Mouse (Mus musculus) telencephalon, adult 2 months (tissue): Measurements from ENCODE around the gene Klhl25.
"Not testable (repeated sequence)": the region's sequence is repeated elsewhere in the genome, so short reads cannot be mapped to it uniquely, and the experiment has no call there.

Source experiments
- DNase-seq: peaks from one replicate; pipeline ENCODE4 v3.0.0-alpha.2; 2011; ENCODE audit warnings: low read depth, low spot score

Klhl25 gene

GRCm38 (mm10) chr7:75848115-75848775 lies at the start of gene Klhl25:
TSS of gene Klhl25 (plus strand) at chr7:75848310.
- DNase-seq = peak; percentile 94

GRCm38 (mm10) chr7:75800530-75800929 lies 47.6 kb upstream of the Klhl25 start:
- DNase-seq = no peak

DNA sequence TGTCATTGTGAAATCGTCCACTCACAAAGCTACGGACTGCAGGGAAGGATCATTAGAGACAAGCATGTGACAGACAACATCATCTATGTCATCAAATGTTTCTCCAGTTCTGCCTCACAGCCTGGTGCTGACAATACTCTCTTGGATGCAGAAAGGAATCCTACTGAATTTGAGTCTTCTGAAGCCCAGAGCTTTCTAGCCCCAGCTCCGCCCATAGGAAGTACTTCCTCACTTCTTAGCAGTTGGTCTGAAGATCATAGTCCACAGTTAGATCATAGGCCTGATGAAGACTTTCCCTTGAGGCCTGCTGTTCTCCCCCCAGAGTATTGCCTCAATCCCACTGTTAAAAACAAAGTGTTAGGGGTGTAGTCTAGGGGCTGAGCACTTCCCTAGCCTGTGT lies 47.1 kb upstream of the Klhl25 start:
- no peak for DNase-seq

DNA sequence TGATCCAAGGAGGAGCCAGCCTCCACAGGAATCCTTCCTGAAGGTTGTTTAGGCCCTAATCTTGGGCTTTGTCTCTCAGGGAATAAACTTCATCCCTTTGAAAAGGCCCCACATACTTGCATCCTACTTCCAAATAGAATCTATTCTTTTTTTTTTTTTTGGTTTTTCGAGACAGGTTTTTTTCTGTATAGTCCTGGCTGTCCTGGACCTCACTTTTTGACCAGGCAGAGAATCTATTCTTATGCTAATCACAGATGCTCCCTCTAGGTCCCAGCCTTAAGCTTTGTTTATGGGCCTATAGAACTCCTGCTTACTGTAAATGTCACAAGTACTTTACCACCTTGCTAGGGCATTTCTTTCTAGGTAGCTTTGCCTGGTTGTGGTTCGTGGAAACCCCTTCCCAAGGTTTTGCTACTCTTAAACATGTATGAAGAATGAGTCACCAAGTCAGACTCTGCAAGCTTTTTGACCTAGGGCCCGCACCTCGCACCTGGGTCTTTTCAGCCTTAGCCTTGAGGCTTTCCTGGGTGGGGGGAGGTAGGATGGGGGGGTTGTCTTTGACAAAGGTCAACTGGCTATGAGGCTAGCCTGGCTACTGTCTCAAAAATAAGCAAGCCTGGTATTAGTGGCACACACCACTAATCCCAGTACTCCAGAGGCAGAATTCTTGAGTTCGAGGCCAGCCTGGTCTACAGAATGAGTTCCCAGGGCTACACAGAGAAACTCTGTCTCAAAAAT lies 46.3 kb upstream of the Klhl25 start:
- no peak for DNase-seq

GRCm38 (mm10) chr7:75802887-75803286 lies 45.2 kb upstream of the Klhl25 start:
- no peak for DNase-seq

GRCm38 (mm10) chr7:75806161-75806560 lies 41.9 kb upstream of the Klhl25 start:
- DNase-seq = no peak

- DNase-seq = no peak
Measured at GRCm38 (mm10) chr7:75806711-75807110, 41.4 kb upstream of the Klhl25 start.

DNA sequence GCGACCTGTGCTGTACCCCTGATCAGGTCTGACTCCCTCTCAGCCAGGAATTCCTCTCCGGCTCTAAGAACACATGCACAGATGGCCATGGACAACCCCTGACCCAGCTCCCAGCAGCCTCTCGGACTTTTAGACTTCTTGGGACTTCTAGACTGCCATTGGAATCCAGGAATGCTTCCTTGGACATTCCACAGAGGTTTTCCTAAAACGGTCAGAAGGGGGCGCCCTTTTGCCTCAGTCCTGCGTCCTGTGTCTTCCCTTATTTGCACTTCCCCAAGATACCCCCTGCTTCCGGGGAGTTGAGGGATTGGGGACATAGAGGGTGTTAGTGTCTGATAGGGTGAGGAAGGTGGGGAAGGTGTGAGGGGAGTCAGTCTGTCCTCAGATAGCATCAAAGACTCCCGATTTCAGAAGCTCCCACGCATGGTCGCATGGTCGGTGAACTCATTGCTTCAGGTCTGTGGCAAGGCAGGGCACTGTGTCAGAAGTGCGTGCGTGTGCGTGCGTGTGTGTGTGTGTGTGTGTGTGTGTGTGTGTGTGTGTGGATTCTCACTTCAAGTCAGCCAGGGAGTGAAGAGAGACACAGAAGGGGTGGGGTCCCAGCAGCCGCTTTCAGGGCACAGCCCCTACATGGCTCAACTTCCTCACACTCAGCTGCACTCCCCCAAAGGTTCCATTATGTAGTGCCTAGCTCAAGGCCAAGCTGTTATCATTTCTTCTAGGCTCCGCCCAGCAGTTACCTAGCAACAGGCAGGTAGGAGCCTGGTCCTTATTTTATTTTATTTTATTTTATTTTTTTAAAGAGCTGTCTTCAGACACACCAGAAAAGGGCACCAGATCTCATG lies 40.4 kb upstream of the Klhl25 start:
- no peak for DNase-seq

DNA sequence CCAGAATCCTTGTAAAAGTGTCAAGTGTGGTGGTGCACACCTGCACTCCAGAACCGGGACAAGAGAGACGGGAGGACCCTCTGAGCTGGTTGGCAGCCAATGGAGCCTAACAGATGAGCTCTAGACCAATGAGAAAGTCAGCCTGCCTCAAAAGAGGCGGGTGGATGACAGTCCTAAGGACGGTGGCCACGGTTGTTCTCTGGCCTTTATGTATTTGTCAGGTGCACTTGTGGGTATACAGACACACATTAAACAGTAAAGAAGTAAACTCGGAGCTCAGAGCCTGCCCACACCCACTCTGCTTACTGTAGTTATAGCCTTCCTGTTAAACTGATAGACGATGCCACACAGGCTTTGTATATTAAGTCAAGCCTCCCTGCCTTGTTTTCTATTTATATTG lies 27.4 kb upstream of the Klhl25 start:
- no peak for DNase-seq

- no peak for DNase-seq
Measured at GRCm38 (mm10) chr7:75822087-75822668, 25.9 kb upstream of the Klhl25 start.

DNA sequence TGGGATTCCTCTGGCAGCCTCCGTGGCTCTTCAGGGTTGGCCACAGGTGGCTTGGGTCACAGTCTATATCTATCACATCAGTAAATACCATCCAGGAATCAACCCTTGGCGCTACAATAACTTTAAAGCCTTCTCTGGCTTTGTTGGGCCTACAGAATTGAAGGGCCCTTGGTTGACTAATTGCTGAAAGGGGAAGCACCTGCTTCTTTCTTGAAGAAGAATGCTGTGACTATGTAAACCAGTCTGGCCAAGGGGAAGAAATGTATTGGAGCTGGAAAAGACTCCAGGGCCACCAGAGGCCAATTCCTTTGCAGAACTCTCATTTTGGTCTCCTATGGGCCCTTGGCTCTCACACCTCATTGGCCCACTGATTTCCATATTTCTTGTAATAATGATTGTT lies 25.0 kb upstream of the Klhl25 start:
- no peak for DNase-seq

DNA sequence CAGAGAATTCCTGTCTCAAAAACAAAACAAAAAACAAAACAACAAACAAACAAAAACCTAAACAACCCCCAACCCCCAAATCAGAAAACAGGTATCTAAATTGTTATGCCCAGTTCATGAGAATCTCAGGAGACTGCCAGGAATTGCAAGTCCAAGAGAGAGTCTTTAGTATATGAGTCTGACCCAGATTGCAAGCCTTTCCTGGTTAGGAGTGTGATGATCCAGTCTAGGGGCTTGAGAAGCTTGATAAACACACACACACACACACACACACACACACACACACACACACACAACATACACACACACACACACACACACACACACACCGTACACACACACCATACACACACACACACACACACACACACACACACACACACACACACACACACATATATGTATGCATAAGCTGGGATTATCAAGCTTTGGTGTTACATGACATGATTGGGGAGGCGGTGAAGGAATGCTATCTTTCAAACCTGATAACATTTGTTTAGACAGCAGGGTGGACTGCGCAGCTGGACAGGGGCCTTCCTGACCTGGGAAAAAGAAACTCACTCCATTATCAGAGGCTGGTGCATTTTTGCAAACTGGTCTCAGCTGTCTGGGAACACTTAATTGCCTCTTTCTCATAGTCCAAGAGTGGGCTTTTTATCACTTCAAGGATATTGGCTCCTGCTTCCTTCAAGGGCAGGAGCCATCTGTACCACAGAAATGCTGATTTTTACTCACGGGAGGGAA lies 21.6 kb upstream of the Klhl25 start:
- no peak for DNase-seq

GRCm38 (mm10) chr7:75827357-75827756 lies 20.8 kb upstream of the Klhl25 start:
- no peak for DNase-seq

DNA sequence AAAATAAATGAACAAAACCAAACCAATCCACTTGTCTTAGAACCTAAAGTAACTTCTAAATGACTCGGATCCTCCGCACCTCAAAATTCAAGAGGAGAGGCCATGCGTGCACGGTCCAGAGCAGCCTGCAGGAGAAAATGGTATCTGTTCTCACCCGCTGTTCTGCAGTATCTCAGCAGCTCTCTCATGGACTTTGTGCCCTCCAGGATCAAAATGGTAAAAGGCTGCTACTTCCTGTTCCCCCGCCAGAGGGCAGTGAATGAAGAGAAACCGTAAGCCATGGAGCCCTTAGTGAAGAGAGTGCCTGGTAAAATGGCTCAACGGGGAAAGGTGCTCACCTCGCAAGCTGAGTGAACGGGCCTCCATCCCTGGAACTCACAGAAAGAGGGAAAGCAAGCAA lies 20.3 kb upstream of the Klhl25 start:
- no peak for DNase-seq

DNA sequence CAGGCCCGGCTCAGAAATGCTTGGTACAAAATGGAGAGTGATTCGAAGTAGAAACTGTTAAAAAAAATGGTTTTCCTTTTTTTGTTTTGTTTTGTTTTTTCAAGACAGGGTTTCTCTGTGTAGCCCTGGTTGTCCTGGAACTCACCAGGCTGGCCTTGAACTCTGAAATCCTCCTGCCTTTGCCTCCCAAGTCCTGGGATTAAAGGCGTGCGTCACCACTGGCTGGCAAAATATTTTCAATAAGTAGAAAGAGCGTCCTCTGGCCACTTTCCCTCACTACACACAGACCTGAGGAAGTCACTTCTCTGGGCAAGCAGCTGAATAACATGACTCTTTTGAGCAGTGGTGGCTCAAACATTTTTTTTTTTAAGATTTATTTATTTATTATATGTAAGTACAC lies 19.6 kb upstream of the Klhl25 start:
- no peak for DNase-seq

DNA sequence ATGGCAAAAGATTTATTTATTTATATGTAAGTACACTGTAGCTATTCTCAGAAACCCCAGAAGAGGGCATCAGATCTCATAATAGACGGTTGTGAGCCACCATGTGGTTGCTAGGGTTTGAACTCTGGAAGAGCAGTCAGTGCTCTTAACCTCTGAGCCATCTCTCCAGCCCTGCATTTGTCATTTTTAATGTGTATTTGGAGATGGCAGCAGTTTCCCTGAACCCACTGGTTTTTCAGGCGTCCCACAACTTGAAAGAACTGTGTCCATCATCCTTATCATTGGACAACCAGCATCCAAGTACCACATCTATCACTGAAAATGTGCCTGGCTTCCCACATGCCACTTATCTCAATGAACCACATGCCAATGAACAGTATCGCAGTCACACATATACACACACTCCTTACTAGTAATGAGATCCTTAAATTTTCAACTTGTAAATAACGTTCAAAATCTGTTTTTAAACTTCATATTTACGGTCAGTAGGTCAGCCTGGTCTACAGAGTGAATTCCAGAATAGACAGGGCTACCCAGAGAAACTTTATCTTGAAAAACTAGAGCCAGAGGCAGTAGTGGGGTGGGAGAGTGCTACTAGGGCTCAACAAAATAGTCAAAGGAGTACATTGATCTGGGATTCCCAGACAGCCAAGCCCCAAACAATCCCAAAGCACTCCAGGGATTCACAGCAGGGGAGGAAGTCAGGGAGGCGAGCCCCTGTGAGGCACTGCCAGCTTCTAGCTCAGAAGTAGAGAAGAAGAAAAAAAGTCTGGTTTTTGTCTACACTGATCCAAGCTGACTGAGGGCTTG lies 17.7 kb upstream of the Klhl25 start:
- no peak for DNase-seq

- not testable (repeated sequence) for DNase-seq
Measured at GRCm38 (mm10) chr7:75833960-75834359, 14.2 kb upstream of the Klhl25 start.

- DNase-seq = not testable (repeated sequence)
Measured at GRCm38 (mm10) chr7:75834932-75835631, 13.0 kb upstream of the Klhl25 start.

DNA sequence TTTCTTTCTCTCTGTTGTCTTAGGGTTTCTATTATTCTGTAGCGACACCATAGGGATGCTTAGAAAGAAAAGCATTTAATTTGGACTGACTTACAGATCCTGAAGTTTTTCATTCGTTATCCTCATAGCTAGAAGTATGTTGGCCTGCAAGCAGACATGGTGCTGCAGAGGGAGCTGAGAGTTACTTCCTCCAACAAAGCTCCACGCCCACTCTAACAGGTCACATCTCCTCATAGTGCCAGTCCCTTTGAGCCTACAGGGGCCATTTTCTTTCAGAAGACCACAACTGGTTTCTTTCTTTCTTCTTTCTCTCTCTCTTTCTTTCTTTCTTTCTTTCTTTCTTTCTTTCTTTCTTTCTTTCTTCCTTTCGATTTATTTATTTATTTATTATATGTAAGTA lies 8.0 kb upstream of the Klhl25 start:
- DNase-seq = no peak

DNA sequence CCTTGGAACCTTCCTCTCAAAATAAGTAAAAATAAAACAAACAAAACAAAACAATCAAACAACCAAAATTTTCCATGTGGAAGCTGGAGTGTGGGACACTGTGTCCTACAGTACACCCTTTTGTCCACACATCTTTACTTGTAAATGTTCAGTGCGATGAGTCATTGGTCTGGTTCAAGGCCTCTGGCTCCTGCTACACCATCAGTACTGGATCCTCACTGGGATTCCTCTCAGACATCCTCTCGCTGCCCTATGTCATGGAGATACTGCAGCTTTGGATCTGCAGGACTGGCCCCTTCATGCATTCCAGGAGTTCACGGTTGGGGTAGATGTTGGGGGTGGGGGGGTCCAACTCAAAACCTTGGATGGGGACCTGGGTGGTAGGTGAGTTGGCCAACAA lies 5.8 kb upstream of the Klhl25 start:
- DNase-seq = no peak
